Mouse (Mus musculus): Measurements from ENCODE around the gene Lonrf2. TPM values are rescaled to one million over a fixed set of nuclear protein-coding genes. Genes with fewer than 3 reads are reported as not detected.

The Lonrf2 gene
- polyA plus RNA-seq, 1 experiment, result 0.34 TPM

- no peak overlapping the region for H3K4me3 ChIP-seq (ENCODE audit: insufficient read depth, low read depth, low read length)
- H3K4me1 ChIP-seq (ENCODE audit: control insufficient read depth, insufficient read depth, low read length), result no peaks in the 10 kb centered on the region
- peak; percentile 9 for DNase-seq
- 12% methylated on average over 3 of the region's 3 CpGs for WGBS
- no peaks in the 10 kb centered on the region for H3K27me3 ChIP-seq (replicated peaks; ENCODE audit: control insufficient read depth, insufficient read depth, low read length)
- H3K27ac ChIP-seq (ENCODE audit: insufficient read depth, low read depth, low read length), result no peak overlapping the region
- TF ChIP-seq POLR2A (IDR thresholded peaks at IDR 0.05; ENCODE audit: low read depth, low read length), result no peak
- peak; percentile 64 for TF ChIP-seq CTCF (conservative IDR thresholded peaks at IDR 0.05; ENCODE audit: insufficient read depth, insufficient read length, low read depth, low read length)
- H3K36me3 ChIP-seq (ENCODE audit: control insufficient read depth, insufficient read depth, low read length), result no peaks in the 10 kb centered on the region
Measured at GRCm38 (mm10) chr1:38856196-38856595, 19.7 kb upstream of the Lonrf2 start.

GRCm38 (mm10) chr1:38852250-38852649 is 15.7 kb upstream of the Lonrf2 start:
- no peak for TF ChIP-seq POLR2A (IDR thresholded peaks at IDR 0.05; ENCODE audit: low read depth, low read length)
- TF ChIP-seq CTCF (conservative IDR thresholded peaks at IDR 0.05; ENCODE audit: insufficient read depth, insufficient read length, low read depth, low read length), result no peak
- DNase-seq, result no peak
- 60% methylated on average over 2 of the region's 2 CpGs for WGBS
- Histone ChIP-seq H3K36me3 (ENCODE audit: control insufficient read depth, insufficient read depth, low read length) (no peaks in the 10 kb centered on the region), H3K4me1 (ENCODE audit: control insufficient read depth, insufficient read depth, low read length) (no peaks in the 10 kb centered on the region), H3K27ac (ENCODE audit: insufficient read depth, low read depth, low read length) (no peak overlapping the region), H3K4me3 (ENCODE audit: insufficient read depth, low read depth, low read length) (no peak overlapping the region), H3K27me3 (replicated peaks; ENCODE audit: control insufficient read depth, insufficient read depth, low read length) (no peaks in the 10 kb centered on the region)

GRCm38 (mm10) chr1:38850650-38851049 is 14.1 kb upstream of the Lonrf2 start:
- Histone ChIP-seq H3K4me1 (ENCODE audit: control insufficient read depth, insufficient read depth, low read length) (no peaks in the 10 kb centered on the region), H3K36me3 (ENCODE audit: control insufficient read depth, insufficient read depth, low read length) (no peaks in the 10 kb centered on the region), H3K27me3 (replicated peaks; ENCODE audit: control insufficient read depth, insufficient read depth, low read length) (no peaks in the 10 kb centered on the region), H3K27ac (ENCODE audit: insufficient read depth, low read depth, low read length) (no peak overlapping the region), H3K4me3 (ENCODE audit: insufficient read depth, low read depth, low read length) (no peak overlapping the region)
- WGBS, result 87% methylated on average over 2 of the region's 2 CpGs
- DNase-seq, result no peak
- no peak for TF ChIP-seq CTCF (conservative IDR thresholded peaks at IDR 0.05; ENCODE audit: insufficient read depth, insufficient read length, low read depth, low read length)
- TF ChIP-seq POLR2A (IDR thresholded peaks at IDR 0.05; ENCODE audit: low read depth, low read length), result no peak

GRCm38 (mm10) chr1:38848451-38849289 is 12.2 kb upstream of the Lonrf2 start:
- H3K36me3 ChIP-seq (ENCODE audit: control insufficient read depth, insufficient read depth, low read length), result no peaks in the 10 kb centered on the region
- DNase-seq, result no peak
- TF ChIP-seq CTCF (conservative IDR thresholded peaks at IDR 0.05; ENCODE audit: insufficient read depth, insufficient read length, low read depth, low read length) (no peak), POLR2A (IDR thresholded peaks at IDR 0.05; ENCODE audit: low read depth, low read length) (no peak)
- H3K4me1 ChIP-seq (ENCODE audit: control insufficient read depth, insufficient read depth, low read length), result no peaks in the 10 kb centered on the region
- H3K4me3 ChIP-seq (ENCODE audit: insufficient read depth, low read depth, low read length), result no peak overlapping the region
- H3K27ac ChIP-seq (ENCODE audit: insufficient read depth, low read depth, low read length), result no peak overlapping the region
- H3K27me3 ChIP-seq (replicated peaks; ENCODE audit: control insufficient read depth, insufficient read depth, low read length), result no peaks in the 10 kb centered on the region
- 64% methylated on average over 2 of the region's 2 CpGs for WGBS

- H3K36me3 ChIP-seq (ENCODE audit: control insufficient read depth, insufficient read depth, low read length), result no peaks in the 10 kb centered on the region
- no peak for DNase-seq
- TF ChIP-seq POLR2A (IDR thresholded peaks at IDR 0.05; ENCODE audit: low read depth, low read length), result no peak
- no peak for TF ChIP-seq CTCF (conservative IDR thresholded peaks at IDR 0.05; ENCODE audit: insufficient read depth, insufficient read length, low read depth, low read length)
- H3K27me3 ChIP-seq (replicated peaks; ENCODE audit: control insufficient read depth, insufficient read depth, low read length), result no peaks in the 10 kb centered on the region
- no peak overlapping the region for H3K27ac ChIP-seq (ENCODE audit: insufficient read depth, low read depth, low read length)
- no peaks in the 10 kb centered on the region for H3K4me1 ChIP-seq (ENCODE audit: control insufficient read depth, insufficient read depth, low read length)
- H3K4me3 ChIP-seq (ENCODE audit: insufficient read depth, low read depth, low read length), result no peak overlapping the region
- 29% methylated on average over 11 of the region's 11 CpGs for WGBS
Measured at GRCm38 (mm10) chr1:38847975-38848374, 11.5 kb upstream of the Lonrf2 start.

- H3K4me3 ChIP-seq (ENCODE audit: insufficient read depth, low read depth, low read length), result no peak overlapping the region
- no peak for DNase-seq
- H3K4me1 ChIP-seq (ENCODE audit: control insufficient read depth, insufficient read depth, low read length), result no peaks in the 10 kb centered on the region
- no peaks in the 10 kb centered on the region for H3K36me3 ChIP-seq (ENCODE audit: control insufficient read depth, insufficient read depth, low read length)
- WGBS, result 57% methylated on average over 4 of the region's 4 CpGs
- no peak overlapping the region for H3K27ac ChIP-seq (ENCODE audit: insufficient read depth, low read depth, low read length)
- H3K27me3 ChIP-seq (replicated peaks; ENCODE audit: control insufficient read depth, insufficient read depth, low read length), result no peaks in the 10 kb centered on the region
- TF ChIP-seq CTCF (conservative IDR thresholded peaks at IDR 0.05; ENCODE audit: insufficient read depth, insufficient read length, low read depth, low read length), result no peak
- no peak for TF ChIP-seq POLR2A (IDR thresholded peaks at IDR 0.05; ENCODE audit: low read depth, low read length)
Measured at GRCm38 (mm10) chr1:38843275-38843674, 6.8 kb upstream of the Lonrf2 start.

- TF ChIP-seq POLR2A (IDR thresholded peaks at IDR 0.05; ENCODE audit: low read depth, low read length) (no peak), CTCF (conservative IDR thresholded peaks at IDR 0.05; ENCODE audit: insufficient read depth, insufficient read length, low read depth, low read length) (no peak)
- no peaks in the 10 kb centered on the region for H3K27me3 ChIP-seq (replicated peaks; ENCODE audit: control insufficient read depth, insufficient read depth, low read length)
- no peaks in the 10 kb centered on the region for H3K4me1 ChIP-seq (ENCODE audit: control insufficient read depth, insufficient read depth, low read length)
- no peak overlapping the region for H3K4me3 ChIP-seq (ENCODE audit: insufficient read depth, low read depth, low read length)
- H3K27ac ChIP-seq (ENCODE audit: insufficient read depth, low read depth, low read length), result no peak overlapping the region
- no peaks in the 10 kb centered on the region for H3K36me3 ChIP-seq (ENCODE audit: control insufficient read depth, insufficient read depth, low read length)
- WGBS, result 76% methylated on average over 1 of the region's 1 CpGs
- DNase-seq, result no peak
Measured at GRCm38 (mm10) chr1:38842861-38843260, 6.3 kb upstream of the Lonrf2 start.

Measured in kidney, adult 2 months (tissue).